Mouse (Mus musculus): Measurements from ENCODE around the gene Ipo4. TPM values are rescaled to one million over a fixed set of nuclear protein-coding genes. Genes with fewer than 3 reads are reported as not detected.

Ipo4 gene
- total RNA-seq (2023; ENCODE audit: inconsistent age) = 42.8 to 71.0 TPM (median 59.7 TPM) in 4 replicates

DNA sequence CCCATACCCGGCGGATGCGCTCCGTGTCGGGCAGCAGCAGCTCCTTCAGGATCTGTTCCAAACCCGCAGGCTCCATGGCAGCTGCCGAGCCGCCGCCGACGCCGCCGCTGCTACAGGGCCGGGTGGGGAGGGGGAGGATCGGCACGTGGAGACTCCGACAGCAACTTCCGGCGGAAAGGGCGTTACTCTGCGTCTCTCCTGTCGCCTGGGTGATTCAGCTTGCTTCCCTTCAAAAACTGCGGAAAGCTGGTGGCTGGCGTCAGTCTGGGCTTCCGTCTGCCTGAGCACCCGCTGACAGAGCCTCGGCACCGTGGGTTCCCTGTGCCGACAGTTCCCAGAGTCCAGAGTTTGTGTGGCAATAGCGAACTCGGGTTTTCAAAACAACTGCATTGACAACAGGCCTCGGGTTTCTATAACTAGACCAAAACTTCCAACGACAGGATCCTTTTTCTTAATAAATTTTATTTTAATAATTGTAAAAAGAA lies at the start of gene Ipo4:
Gene Ipo4 (minus strand): TSS at position 435 of the 485 bp plus-strand sequence.

GRCm38 (mm10) chr14:55681160-55682117 lies 45.7 kb upstream of the Ipo4 start, which contains the start of gene Tinf2:
TSS of gene Tinf2 (minus strand) at chr14:55681820.

GRCm38 (mm10) chr14:55671833-55672740 lies 36.3 kb upstream of the Ipo4 start, which contains the start of the genes Gmpr2 and Nedd8:
TSS of gene Gmpr2 (plus strand) at chr14:55671941.
TSS of gene Nedd8 (minus strand) at chr14:55672124.

GRCm38 (mm10) chr14:55659960-55660573 lies 24.3 kb upstream of the Ipo4 start, which contains the start of gene Mdp1:
TSS of gene Mdp1 (minus strand) at chr14:55660508.

DNA sequence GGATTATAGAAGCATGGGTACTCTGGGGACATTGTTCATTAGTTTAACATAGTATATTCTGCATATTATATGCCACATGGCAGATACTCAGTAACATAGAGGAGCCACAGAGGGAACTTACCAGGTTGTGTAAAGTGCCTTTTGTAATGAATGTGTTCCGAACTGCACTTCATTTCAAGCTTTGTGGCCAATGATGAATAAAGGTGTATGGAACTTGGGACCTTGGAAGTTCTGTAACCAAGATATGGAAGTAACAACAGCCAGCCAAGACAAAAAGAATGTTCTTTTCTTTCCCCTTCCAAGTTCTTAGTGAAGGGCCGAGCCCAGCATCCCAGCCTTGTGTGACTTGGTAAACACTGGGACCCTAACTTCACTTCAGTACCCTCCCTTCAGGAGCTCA lies 14.1 kb upstream of the Ipo4 start, which contains the start of gene Tssk4:
Gene Tssk4 (plus strand): TSS at position 301 of the 400 bp plus-strand sequence.

DNA sequence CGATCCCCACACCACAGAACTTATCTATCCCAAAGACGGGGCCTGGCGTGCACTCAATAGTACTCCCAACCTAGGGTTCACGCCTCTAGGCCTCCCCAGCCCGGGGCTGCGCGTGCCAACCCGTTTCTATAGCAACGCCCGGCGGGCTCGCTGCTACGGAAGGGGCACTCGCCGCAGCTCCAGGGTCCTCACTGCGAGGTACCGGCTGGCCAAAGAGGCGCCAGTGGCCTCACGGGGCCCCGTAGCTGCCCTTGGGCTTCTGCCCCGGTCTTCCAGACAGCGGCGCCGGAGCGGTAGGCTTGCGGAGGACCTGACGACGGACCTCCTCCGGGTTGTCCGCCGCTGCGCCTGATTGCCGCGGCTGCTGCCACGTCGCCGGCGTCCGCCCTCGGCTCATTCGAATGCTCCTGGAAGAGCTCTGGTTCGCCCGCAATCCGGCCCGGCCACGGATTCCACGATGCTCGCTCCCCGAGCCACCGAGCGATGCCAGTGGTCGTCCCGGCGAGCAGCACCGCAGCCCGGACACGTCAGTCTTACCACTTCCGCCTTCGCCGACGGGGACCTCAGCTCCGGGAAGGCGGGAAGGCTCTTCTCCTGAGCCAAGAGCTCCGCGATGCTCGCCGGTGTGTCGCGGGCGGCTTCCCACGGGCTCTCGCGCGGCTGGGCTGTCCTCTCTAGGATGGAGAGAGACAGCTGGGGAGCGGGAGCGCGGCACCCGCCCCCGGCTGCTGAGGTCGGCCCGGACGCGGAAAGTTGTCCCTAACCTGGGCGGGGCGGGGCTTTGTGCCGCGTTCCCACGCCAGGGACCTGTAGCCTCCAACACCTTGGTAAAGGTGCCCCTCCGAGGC lies 7.5 kb upstream of the Ipo4 start, which contains the start of gene Tm9sf1:
Gene Tm9sf1 (minus strand): TSS at position 747 of the 848 bp plus-strand sequence.

DNA sequence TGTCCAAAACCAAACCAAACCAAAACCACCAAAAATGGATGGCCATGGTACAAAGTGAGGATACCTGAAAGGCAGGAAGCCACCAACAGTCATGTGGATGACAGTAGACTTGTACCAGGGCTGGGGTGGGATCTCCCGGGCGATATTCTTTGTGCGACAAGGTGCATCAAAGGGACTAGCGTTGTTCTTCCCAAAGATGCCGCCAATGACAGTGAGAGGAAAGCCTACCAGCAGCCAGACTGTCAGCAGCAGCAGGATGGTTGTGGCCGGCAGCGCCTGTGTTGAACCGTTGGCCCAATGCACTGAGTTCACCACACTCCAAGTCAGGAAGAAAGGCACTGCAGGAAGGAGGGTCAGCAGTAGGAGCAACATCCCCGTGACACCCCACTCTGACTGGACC lies 2.0 kb upstream of the Ipo4 start, which contains the start of gene Gm49378:
Gene Gm49378 (minus strand): TSS at position 101 of the 400 bp plus-strand sequence.

DNA sequence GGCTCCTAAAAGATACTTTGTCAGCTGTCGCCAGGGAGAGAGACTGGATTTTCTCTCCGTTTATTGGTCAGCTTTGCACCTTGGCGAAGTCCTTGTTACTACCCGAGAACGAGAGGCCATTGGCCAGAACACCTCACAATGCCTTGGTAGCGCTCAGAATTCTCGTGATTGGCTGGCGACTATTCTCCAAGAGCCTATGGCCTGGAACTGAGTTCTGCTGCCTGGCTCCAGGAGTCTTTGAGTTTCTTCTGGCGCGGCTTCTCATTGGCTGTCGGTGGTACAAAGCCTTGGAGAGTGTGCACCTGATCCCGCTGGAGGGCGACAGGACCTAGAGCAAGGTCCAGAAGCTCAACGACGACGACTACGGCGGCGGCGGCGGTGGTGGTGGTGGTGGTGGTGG lies 17.9 kb downstream of the Ipo4 start, which contains the start of gene Rec8:
Gene Rec8 (plus strand): TSS at position 216 of the 400 bp plus-strand sequence.

DNA sequence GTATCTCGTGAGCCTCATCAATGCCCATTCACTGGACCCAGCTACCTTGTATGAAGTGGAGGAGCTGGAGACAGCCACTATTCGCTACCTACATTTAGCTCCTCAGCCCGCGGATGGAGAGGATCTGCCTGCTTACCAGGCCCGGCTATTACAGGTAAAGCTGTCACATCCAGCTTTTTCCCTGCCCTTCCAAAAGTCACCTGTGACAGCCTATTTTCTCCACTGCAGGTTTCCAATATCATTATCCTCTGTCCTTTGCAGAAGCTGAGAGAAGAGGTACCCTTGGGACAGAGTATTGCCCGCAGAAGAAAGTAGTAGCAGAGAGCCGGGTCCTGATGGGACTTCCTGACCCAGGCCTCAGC lies 32.5 kb downstream of the Ipo4 start, which contains the start of gene Irf9:
Gene Irf9 (plus strand): TSS at position 301 of the 362 bp plus-strand sequence.

DNA sequence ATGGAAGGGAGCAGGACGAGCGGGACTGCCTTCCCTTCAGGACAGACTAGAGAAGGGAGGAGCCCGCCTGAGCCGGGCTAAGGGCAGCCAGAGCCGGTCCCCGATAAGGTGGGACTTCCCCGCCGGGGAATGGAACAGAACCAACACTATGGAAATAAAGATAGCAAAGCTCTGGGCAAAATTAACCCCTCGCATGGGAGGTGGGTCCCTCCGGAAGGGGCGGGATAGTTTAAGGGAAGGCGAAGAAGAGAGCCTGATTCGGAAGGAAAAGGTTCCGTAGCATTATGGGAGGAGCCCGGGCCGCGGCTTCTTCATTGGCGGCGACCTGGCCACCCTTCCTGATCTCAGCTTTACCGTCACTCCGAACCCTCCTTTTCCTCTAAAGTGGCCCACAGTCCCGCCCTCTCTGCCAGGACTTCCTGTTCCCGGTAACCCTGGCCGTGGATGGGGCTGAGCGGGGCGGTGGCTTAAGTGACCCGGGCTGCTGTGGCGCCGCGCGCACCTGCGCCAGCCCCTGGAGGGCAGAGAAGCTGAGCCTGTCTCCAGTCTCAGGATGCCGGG lies 44.3 kb downstream of the Ipo4 start, which contains the start of gene Rnf31:
Gene Rnf31 (plus strand): TSS at position 378 of the 561 bp plus-strand sequence.

GRCm38 (mm10) chr14:55590748-55591330 lies 44.9 kb downstream of the Ipo4 start, which contains the start of gene Psme2:
TSS of gene Psme2 (minus strand) at chr14:55591113.

DNA sequence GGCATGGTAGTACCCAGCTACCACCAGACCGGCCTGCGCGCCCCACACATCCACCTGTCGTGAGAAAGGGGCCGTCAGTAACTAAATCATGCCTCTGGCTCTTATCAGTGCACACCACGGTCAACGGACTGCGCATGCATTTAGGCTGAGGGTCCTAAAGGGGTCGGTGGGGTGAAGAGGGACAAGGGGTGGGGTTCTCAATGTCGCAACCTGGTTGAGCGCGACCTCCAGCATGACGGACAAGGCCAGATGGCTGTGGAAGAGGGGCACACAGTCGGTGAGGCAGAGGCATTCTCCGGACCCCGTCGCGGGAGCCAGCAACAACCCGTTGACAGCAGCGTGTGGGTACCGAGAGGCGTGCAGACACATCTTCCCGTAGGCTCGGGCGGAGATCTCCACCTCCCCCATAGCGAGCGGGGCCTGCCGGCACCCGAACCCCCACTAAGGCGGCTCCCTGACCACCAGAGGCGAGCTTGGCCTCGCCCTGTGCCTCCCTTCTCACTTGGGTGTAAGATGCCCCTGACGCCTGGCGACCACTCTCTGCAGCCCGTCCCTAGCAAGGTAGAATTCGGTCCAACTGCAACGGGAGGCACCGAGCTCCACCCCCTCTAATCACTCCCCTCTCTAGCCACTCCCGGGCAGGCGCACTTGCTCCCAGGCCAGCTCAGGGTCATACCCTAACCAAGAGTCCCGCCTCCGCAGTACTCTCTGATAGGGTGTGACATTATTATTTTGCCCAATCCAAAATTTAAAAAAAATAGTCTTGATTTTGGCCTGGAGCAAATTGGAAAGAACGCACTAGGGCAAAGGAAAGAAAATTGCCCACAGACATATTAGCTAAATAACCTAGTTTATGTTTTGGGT lies 50.8 kb downstream of the Ipo4 start, which contains the start of gene Emc9:
Gene Emc9 (minus strand): TSS at position 601 of the 864 bp plus-strand sequence.

DNA sequence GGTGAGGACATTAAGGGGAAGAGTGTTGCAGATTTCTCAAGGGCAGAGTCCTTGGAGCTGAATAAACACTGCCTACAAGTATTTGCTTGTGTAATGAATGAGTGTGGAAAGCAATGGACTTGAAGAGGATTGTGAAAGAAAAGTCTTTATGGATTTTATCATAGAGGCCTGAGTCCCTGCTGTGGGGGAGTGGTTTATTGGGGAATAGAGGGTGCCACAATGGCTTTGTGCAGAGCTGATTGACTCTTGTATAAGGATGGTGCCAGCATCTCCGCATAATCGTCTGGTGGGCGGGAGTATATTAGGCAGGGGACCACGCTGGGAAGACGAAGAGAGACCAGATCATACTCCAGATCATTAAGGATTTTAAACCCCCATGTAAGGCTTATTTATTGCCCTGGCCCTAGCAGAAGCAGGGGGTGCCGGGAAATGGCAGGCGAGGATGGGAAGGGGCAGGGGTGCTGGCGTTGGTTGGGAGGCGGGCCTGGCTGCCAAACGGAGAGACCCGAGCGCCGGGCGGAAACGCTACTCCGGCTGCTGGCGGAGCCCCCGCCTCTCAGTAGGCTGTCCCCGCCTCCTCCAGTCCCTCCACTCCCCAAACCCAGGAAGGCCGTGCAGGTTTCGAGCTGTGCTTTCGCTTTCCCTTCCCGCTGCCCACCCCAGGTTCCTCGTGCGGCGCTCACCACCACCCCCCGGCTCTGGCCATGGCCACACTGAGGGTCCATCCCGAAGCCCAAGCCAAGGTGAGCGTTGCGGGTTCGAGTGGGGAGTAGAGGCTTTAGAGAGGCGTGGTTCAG lies 57.7 kb downstream of the Ipo4 start, which contains the start of gene Psme1:
Gene Psme1 (plus strand): TSS at position 253 of the 797 bp plus-strand sequence.

Other genes with a start within 250 kb of the Ipo4 start
- 19.5 to 36.7 TPM (median 22.7 TPM) in 4 replicates for gene Dhrs4, start 157.2 kb downstream of the Ipo4 start, total RNA-seq (2023; ENCODE audit: inconsistent age)
- gene Carmil3, start 145.3 kb downstream of the Ipo4 start, total RNA-seq (2023; ENCODE audit: inconsistent age) = 4.4 to 6.7 TPM (median 5.7 TPM) in 4 replicates
- gene Cpne6, start 125.5 kb downstream of the Ipo4 start, total RNA-seq (2023; ENCODE audit: inconsistent age) = not detected in 4 replicates
- not detected in 4 replicates for gene Nrl, start 111.0 kb downstream of the Ipo4 start, total RNA-seq (2023; ENCODE audit: inconsistent age)
- gene Pck2, start 95.7 kb downstream of the Ipo4 start, total RNA-seq (2023; ENCODE audit: inconsistent age) = 44.0 to 58.0 TPM (median 50.7 TPM) in 4 replicates
- gene Dcaf11, start 76.0 kb downstream of the Ipo4 start, total RNA-seq (2023; ENCODE audit: inconsistent age) = 80.8 to 92.0 TPM (median 87.8 TPM) in 4 replicates
- 3.9 to 9.7 TPM (median 8.6 TPM) in 4 replicates for gene A730061H03Rik, start 75.6 kb downstream of the Ipo4 start, total RNA-seq (2023; ENCODE audit: inconsistent age)
- gene Fitm1, start 60.3 kb downstream of the Ipo4 start, total RNA-seq (2023; ENCODE audit: inconsistent age) = not detected in 4 replicates
- gene Psme1, start 57.8 kb downstream of the Ipo4 start, total RNA-seq (2023; ENCODE audit: inconsistent age) = 237 to 297 TPM (median 278 TPM) in 4 replicates
- gene Emc9, start 50.7 kb downstream of the Ipo4 start, total RNA-seq (2023; ENCODE audit: inconsistent age) = 4.8 to 8.4 TPM (median 7.1 TPM) in 4 replicates
- gene Psme2, start 44.8 kb downstream of the Ipo4 start, total RNA-seq (2023; ENCODE audit: inconsistent age) = 270 to 386 TPM (median 320 TPM) in 4 replicates
- 98.7 to 119 TPM (median 107 TPM) in 4 replicates for gene Rnf31, start 44.2 kb downstream of the Ipo4 start, total RNA-seq (2023; ENCODE audit: inconsistent age)
- 84.6 to 115 TPM (median 102 TPM) in 4 replicates for gene Irf9, start 32.4 kb downstream of the Ipo4 start, total RNA-seq (2023; ENCODE audit: inconsistent age)
- gene Rec8, start 17.9 kb downstream of the Ipo4 start, total RNA-seq (2023; ENCODE audit: inconsistent age) = 0.84 to 1.9 TPM (median 1.3 TPM) in 4 replicates
- 1.2 to 6.3 TPM (median 3.5 TPM) in 4 replicates for gene Gm49378, start 1.9 kb upstream of the Ipo4 start, total RNA-seq (2023; ENCODE audit: inconsistent age)
- gene Tm9sf1, start 7.8 kb upstream of the Ipo4 start, total RNA-seq (2023; ENCODE audit: inconsistent age) = 43.5 to 50.3 TPM (median 46.2 TPM) in 4 replicates
- gene Tssk4, start 14.2 kb upstream of the Ipo4 start, total RNA-seq (2023; ENCODE audit: inconsistent age) = 2.7 to 3.3 TPM (median 3.2 TPM) in 4 replicates
- gene Mdp1, start 24.6 kb upstream of the Ipo4 start, total RNA-seq (2023; ENCODE audit: inconsistent age) = 48.6 to 57.5 TPM (median 51.4 TPM) in 4 replicates
- 21.8 to 29.4 TPM (median 27.7 TPM) in 4 replicates for gene Gmpr2, start 36.0 kb upstream of the Ipo4 start, total RNA-seq (2023; ENCODE audit: inconsistent age)
- gene Nedd8, start 36.2 kb upstream of the Ipo4 start, total RNA-seq (2023; ENCODE audit: inconsistent age) = 173 to 208 TPM (median 188 TPM) in 4 replicates
- gene Tinf2, start 45.9 kb upstream of the Ipo4 start, total RNA-seq (2023; ENCODE audit: inconsistent age) = 158 to 162 TPM (median 159 TPM) in 4 replicates
- 1.2 to 3.0 TPM (median 1.2 TPM) in 4 replicates for gene Tgm1, start 78.0 kb upstream of the Ipo4 start, total RNA-seq (2023; ENCODE audit: inconsistent age)
- gene Rabggta, start 86.3 kb upstream of the Ipo4 start, total RNA-seq (2023; ENCODE audit: inconsistent age) = 73.0 to 82.3 TPM (median 79.9 TPM) in 4 replicates
- 23.1 to 26.7 TPM (median 25.5 TPM) in 4 replicates for gene Dhrs1, start 109.7 kb upstream of the Ipo4 start, total RNA-seq (2023; ENCODE audit: inconsistent age)
- gene Nop9, start 109.7 kb upstream of the Ipo4 start, total RNA-seq (2023; ENCODE audit: inconsistent age) = 29.2 to 37.3 TPM (median 34.5 TPM) in 4 replicates
- not detected in 4 replicates for gene Cideb, start 122.5 kb upstream of the Ipo4 start, total RNA-seq (2023; ENCODE audit: inconsistent age)
- 0.22 to 0.84 TPM (median 0.36 TPM) in 3 of 4 replicates, not detected in the other for gene Ltb4r2, start 125.5 kb upstream of the Ipo4 start, total RNA-seq (2023; ENCODE audit: inconsistent age)
- gene Ltb4r1, start 130.0 kb upstream of the Ipo4 start, total RNA-seq (2023; ENCODE audit: inconsistent age) = not detected in 4 replicates
- 0.24 to 1.4 TPM (median 0.48 TPM) in 3 of 4 replicates, not detected in the other for gene Adcy4, start 148.1 kb upstream of the Ipo4 start, total RNA-seq (2023; ENCODE audit: inconsistent age)
- gene Ripk3, start 152.9 kb upstream of the Ipo4 start, total RNA-seq (2023; ENCODE audit: inconsistent age) = 86.4 to 109 TPM (median 93.4 TPM) in 4 replicates
- gene Nfatc4, start 187.2 kb upstream of the Ipo4 start, total RNA-seq (2023; ENCODE audit: inconsistent age) = not detected in 4 replicates
- gene Nynrin, start 218.1 kb upstream of the Ipo4 start, total RNA-seq (2023; ENCODE audit: inconsistent age) = 0.06 to 0.09 TPM in 2 of 4 replicates, not detected in the others
- 0.22 TPM in 1 of 4 replicates, not detected in the others for gene Cbln3, start 248.4 kb upstream of the Ipo4 start, total RNA-seq (2023; ENCODE audit: inconsistent age)
- 92.3 to 98.0 TPM (median 96.5 TPM) in 4 replicates for gene Khnyn, start 249.0 kb upstream of the Ipo4 start, total RNA-seq (2023; ENCODE audit: inconsistent age)